Mouse (Mus musculus): ENCODE results near the gene Fgg. TPM values are rescaled to one million over a fixed set of nuclear protein-coding genes. Genes with fewer than 3 reads are reported as not detected.

The Fgg gene
- 0.12 and 0.13 TPM in 2 replicates for polyA plus RNA-seq (2014; fragmentation: Nextera tagmentation; extraction: Ambion mirVana)

- ATAC-seq (ENCODE audit: low read depth) (no peak), DNase-seq (ENCODE audit: low spot score) (no peak)
- Histone ChIP-seq H3K36me3 (ENCODE audit: control insufficient read depth, insufficient read depth, low read length) (no peaks in the 10 kb centered on the region), H3K27ac (replicated peaks; ENCODE audit: low read depth, low read length) (no peak within 1 kb of the TSS), H3K27me3 (replicated peaks; ENCODE audit: control insufficient read depth, insufficient read depth, low read length) (no peaks in the 10 kb centered on the region), H3K4me2 (ENCODE audit: low read depth, low read length) (no peak within 1 kb of the TSS), H3K4me3 (ENCODE audit: low read depth, low read length) (no peak within 1 kb of the TSS), H3K4me1 (ENCODE audit: control insufficient read depth, insufficient read depth, low read length) (no peaks in the 10 kb centered on the region), H3K9me3 (ENCODE audit: control insufficient read depth, low read length) (no peaks in the 10 kb centered on the region), H3K9ac (ENCODE audit: low read depth, low read length) (no peak within 1 kb of the TSS)
- 43% methylated on average over 7 of the region's 7 CpGs for WGBS
Observed at GRCm38 (mm10) chr3:83007557-83007956, at the start of gene Fgg. Gene Fgg (plus strand): TSS chr3:83007724.

GRCm38 (mm10) chr3:82971046-82971445, 36.5 kb upstream of the Fgg start:
- no peak overlapping the region for H3K4me3 ChIP-seq (ENCODE audit: low read depth, low read length)
- no peaks in the 10 kb centered on the region for H3K27me3 ChIP-seq (replicated peaks; ENCODE audit: control insufficient read depth, insufficient read depth, low read length)
- H3K36me3 ChIP-seq (ENCODE audit: control insufficient read depth, insufficient read depth, low read length): no peaks in the 10 kb centered on the region
- ATAC-seq (ENCODE audit: low read depth): no peak
- H3K27ac ChIP-seq (replicated peaks; ENCODE audit: low read depth, low read length): no peak overlapping the region
- no peaks in the 10 kb centered on the region for H3K4me1 ChIP-seq (ENCODE audit: control insufficient read depth, insufficient read depth, low read length)
- peak; percentile 46 for DNase-seq (ENCODE audit: low spot score)
- no peak overlapping the region for H3K9ac ChIP-seq (ENCODE audit: low read depth, low read length)
- WGBS: 56% methylated on average over 3 of the region's 3 CpGs
- no peak overlapping the region for H3K4me2 ChIP-seq (ENCODE audit: low read depth, low read length)
- H3K9me3 ChIP-seq (ENCODE audit: control insufficient read depth, low read length): no peaks in the 10 kb centered on the region

GRCm38 (mm10) chr3:82980818-82981217, 26.7 kb upstream of the Fgg start:
- no peaks in the 10 kb centered on the region for H3K36me3 ChIP-seq (ENCODE audit: control insufficient read depth, insufficient read depth, low read length)
- WGBS: 64% methylated on average over 6 of the region's 6 CpGs
- no peaks in the 10 kb centered on the region for H3K27me3 ChIP-seq (replicated peaks; ENCODE audit: control insufficient read depth, insufficient read depth, low read length)
- no peak overlapping the region for H3K4me3 ChIP-seq (ENCODE audit: low read depth, low read length)
- H3K4me1 ChIP-seq (ENCODE audit: control insufficient read depth, insufficient read depth, low read length): no peaks in the 10 kb centered on the region
- no peaks in the 10 kb centered on the region for H3K9me3 ChIP-seq (ENCODE audit: control insufficient read depth, low read length)
- 0 out of 2 replicates have a peak, but pooled peaks have one; percentile 26 for ATAC-seq (ENCODE audit: low read depth)
- no peak overlapping the region for H3K27ac ChIP-seq (replicated peaks; ENCODE audit: low read depth, low read length)
- no peak overlapping the region for H3K9ac ChIP-seq (ENCODE audit: low read depth, low read length)
- H3K4me2 ChIP-seq (ENCODE audit: low read depth, low read length): no peak overlapping the region
- peak; percentile 65 for DNase-seq (ENCODE audit: low spot score)

GRCm38 (mm10) chr3:82981861-82982260, 25.7 kb upstream of the Fgg start:
- H3K27ac ChIP-seq (replicated peaks; ENCODE audit: low read depth, low read length): no peak overlapping the region
- H3K4me2 ChIP-seq (ENCODE audit: low read depth, low read length): no peak overlapping the region
- ATAC-seq (ENCODE audit: low read depth): no peak
- no peak overlapping the region for H3K4me3 ChIP-seq (ENCODE audit: low read depth, low read length)
- H3K9ac ChIP-seq (ENCODE audit: low read depth, low read length): no peak overlapping the region
- WGBS: 76% methylated on average over 8 of the region's 8 CpGs
- no peaks in the 10 kb centered on the region for H3K9me3 ChIP-seq (ENCODE audit: control insufficient read depth, low read length)
- no peaks in the 10 kb centered on the region for H3K36me3 ChIP-seq (ENCODE audit: control insufficient read depth, insufficient read depth, low read length)
- DNase-seq (ENCODE audit: low spot score): no peak
- no peaks in the 10 kb centered on the region for H3K27me3 ChIP-seq (replicated peaks; ENCODE audit: control insufficient read depth, insufficient read depth, low read length)
- H3K4me1 ChIP-seq (ENCODE audit: control insufficient read depth, insufficient read depth, low read length): no peaks in the 10 kb centered on the region

GRCm38 (mm10) chr3:82984840-82985239, 22.7 kb upstream of the Fgg start:
- H3K27ac ChIP-seq (replicated peaks; ENCODE audit: low read depth, low read length): no peak overlapping the region
- ATAC-seq (ENCODE audit: low read depth) (no peak), DNase-seq (ENCODE audit: low spot score) (no peak)
- H3K9ac ChIP-seq (ENCODE audit: low read depth, low read length): no peak overlapping the region
- no peaks in the 10 kb centered on the region for H3K4me1 ChIP-seq (ENCODE audit: control insufficient read depth, insufficient read depth, low read length)
- WGBS: 66% methylated on average over 2 of the region's 2 CpGs
- no peaks in the 10 kb centered on the region for H3K36me3 ChIP-seq (ENCODE audit: control insufficient read depth, insufficient read depth, low read length)
- H3K27me3 ChIP-seq (replicated peaks; ENCODE audit: control insufficient read depth, insufficient read depth, low read length): no peaks in the 10 kb centered on the region
- H3K9me3 ChIP-seq (ENCODE audit: control insufficient read depth, low read length): no peaks in the 10 kb centered on the region
- H3K4me2 ChIP-seq (ENCODE audit: low read depth, low read length): no peak overlapping the region
- H3K4me3 ChIP-seq (ENCODE audit: low read depth, low read length): no peak overlapping the region

- ATAC-seq (ENCODE audit: low read depth): no peak
- H3K4me3 ChIP-seq (ENCODE audit: low read depth, low read length): no peak overlapping the region
- no peaks in the 10 kb centered on the region for H3K9me3 ChIP-seq (ENCODE audit: control insufficient read depth, low read length)
- H3K4me1 ChIP-seq (ENCODE audit: control insufficient read depth, insufficient read depth, low read length): no peaks in the 10 kb centered on the region
- H3K36me3 ChIP-seq (ENCODE audit: control insufficient read depth, insufficient read depth, low read length): no peaks in the 10 kb centered on the region
- WGBS: 67% methylated on average over 12 of the region's 12 CpGs
- H3K27me3 ChIP-seq (replicated peaks; ENCODE audit: control insufficient read depth, insufficient read depth, low read length): peaks cover 12% of the 10 kb centered on the region; the same call in 1 of the 2 replicates
- no peak overlapping the region for H3K27ac ChIP-seq (replicated peaks; ENCODE audit: low read depth, low read length)
- no peak overlapping the region for H3K9ac ChIP-seq (ENCODE audit: low read depth, low read length)
- no peak overlapping the region for H3K4me2 ChIP-seq (ENCODE audit: low read depth, low read length)
- no peak for DNase-seq (ENCODE audit: low spot score)
Observed at GRCm38 (mm10) chr3:82991963-82992362, 15.6 kb upstream of the Fgg start.

GRCm38 (mm10) chr3:82992956-82993355, 14.6 kb upstream of the Fgg start:
- no peaks in the 10 kb centered on the region for H3K9me3 ChIP-seq (ENCODE audit: control insufficient read depth, low read length)
- H3K4me2 ChIP-seq (ENCODE audit: low read depth, low read length): no peak overlapping the region
- DNase-seq (ENCODE audit: low spot score) (no peak), ATAC-seq (ENCODE audit: low read depth) (no peak)
- no peak overlapping the region for H3K9ac ChIP-seq (ENCODE audit: low read depth, low read length)
- 87% methylated on average over 6 of the region's 6 CpGs for WGBS
- no peak overlapping the region for H3K4me3 ChIP-seq (ENCODE audit: low read depth, low read length)
- H3K27me3 ChIP-seq (replicated peaks; ENCODE audit: control insufficient read depth, insufficient read depth, low read length): peaks cover 12% of the 10 kb centered on the region; the same call in 1 of the 2 replicates
- H3K27ac ChIP-seq (replicated peaks; ENCODE audit: low read depth, low read length): no peak overlapping the region
- H3K36me3 ChIP-seq (ENCODE audit: control insufficient read depth, insufficient read depth, low read length): no peaks in the 10 kb centered on the region
- no peaks in the 10 kb centered on the region for H3K4me1 ChIP-seq (ENCODE audit: control insufficient read depth, insufficient read depth, low read length)

- Histone ChIP-seq H3K27ac (replicated peaks; ENCODE audit: low read depth, low read length) (no peak overlapping the region), H3K9me3 (ENCODE audit: control insufficient read depth, low read length) (no peaks in the 10 kb centered on the region), H3K36me3 (ENCODE audit: control insufficient read depth, insufficient read depth, low read length) (no peaks in the 10 kb centered on the region), H3K4me1 (ENCODE audit: control insufficient read depth, insufficient read depth, low read length) (no peaks in the 10 kb centered on the region), H3K4me2 (ENCODE audit: low read depth, low read length) (peak overlapping the region; percentile 63), H3K9ac (ENCODE audit: low read depth, low read length) (peak overlapping the region; percentile 42), H3K4me3 (ENCODE audit: low read depth, low read length) (peak overlapping the region; percentile 28), H3K27me3 (replicated peaks; ENCODE audit: control insufficient read depth, insufficient read depth, low read length) (peaks cover 12% of the 10 kb centered on the region; the same call in 1 of the 2 replicates)
- 2% methylated on average over 21 of the region's 24 CpGs for WGBS
- ATAC-seq (ENCODE audit: low read depth) (peak; percentile 64), DNase-seq (ENCODE audit: low spot score) (peak; percentile 62)
Observed at GRCm38 (mm10) chr3:82995368-82995767, 12.2 kb upstream of the Fgg start.

GRCm38 (mm10) chr3:82996656-82997055, 10.9 kb upstream of the Fgg start:
- DNase-seq (ENCODE audit: low spot score): no peak
- 61% methylated on average over 3 of the region's 3 CpGs for WGBS
- Histone ChIP-seq H3K9me3 (ENCODE audit: control insufficient read depth, low read length) (no peaks in the 10 kb centered on the region), H3K9ac (ENCODE audit: low read depth, low read length) (no peak overlapping the region), H3K4me2 (ENCODE audit: low read depth, low read length) (no peak overlapping the region), H3K27me3 (replicated peaks; ENCODE audit: control insufficient read depth, insufficient read depth, low read length) (peaks cover 12% of the 10 kb centered on the region; the same call in 1 of the 2 replicates), H3K36me3 (ENCODE audit: control insufficient read depth, insufficient read depth, low read length) (no peaks in the 10 kb centered on the region), H3K4me1 (ENCODE audit: control insufficient read depth, insufficient read depth, low read length) (no peaks in the 10 kb centered on the region), H3K4me3 (ENCODE audit: low read depth, low read length) (no peak overlapping the region), H3K27ac (replicated peaks; ENCODE audit: low read depth, low read length) (no peak overlapping the region)
- ATAC-seq (ENCODE audit: low read depth): no peak

Measured in embryonic facial prominence, embryonic 14.5 days (tissue).